Mouse (Mus musculus): ENCODE data around the gene E130308A19Rik. TPM values are rescaled to one million over a fixed set of nuclear protein-coding genes. Genes with fewer than 3 reads are reported as not detected.
A peak's percentile ranks its signal among the peaks of the same experiment; 100 is the strongest.

E130308A19Rik gene
- total RNA-seq, 2 experiments from 2014 or later, result 6.1 to 10.5 TPM

- ATAC-seq (replicated peaks; ENCODE audit: poor library complexity, severe bottlenecking), result peak; percentile 20
Observed at GRCm38 (mm10) chr4:59805968-59806878, 180.2 kb downstream of the E130308A19Rik start.

- no peak for ATAC-seq (replicated peaks; ENCODE audit: poor library complexity, severe bottlenecking)
Observed at GRCm38 (mm10) chr4:59806879-59807195, 180.8 kb downstream of the E130308A19Rik start.

GRCm38 (mm10) chr4:59807521-59807920 is 181.5 kb downstream of the E130308A19Rik start:
- ATAC-seq (replicated peaks; ENCODE audit: poor library complexity, severe bottlenecking), result no peak

- peak; percentile 59 for ATAC-seq (replicated peaks; ENCODE audit: poor library complexity, severe bottlenecking)
Observed at GRCm38 (mm10) chr4:59808396-59808795, 182.4 kb downstream of the E130308A19Rik start.

Other genes starting within 250 kb of the E130308A19Rik start
- gene Susd1, start 187.6 kb upstream of the E130308A19Rik start, total RNA-seq (2014; fragmentation: Nextera tagmentation), result 63.2 and 74.8 TPM in 2 replicates
- gene Susd1, start 187.6 kb upstream of the E130308A19Rik start, total RNA-seq (2017), result 94.4 and 95.7 TPM in 2 replicates
- gene Ptbp3, start 76.8 kb upstream of the E130308A19Rik start, total RNA-seq (2014; fragmentation: Nextera tagmentation), result 275 and 288 TPM in 2 replicates
- gene Ptbp3, start 76.8 kb upstream of the E130308A19Rik start, total RNA-seq (2017), result 260 and 270 TPM in 2 replicates
- 25.8 and 36.0 TPM in 2 replicates for gene Hsdl2, start 44.6 kb upstream of the E130308A19Rik start, total RNA-seq (2014; fragmentation: Nextera tagmentation)
- 58.1 and 61.4 TPM in 2 replicates for gene Hsdl2, start 44.6 kb upstream of the E130308A19Rik start, total RNA-seq (2017)
- gene Inip, start 175.4 kb downstream of the E130308A19Rik start, total RNA-seq (2014; fragmentation: Nextera tagmentation), result 49.9 and 71.0 TPM in 2 replicates
- gene Inip, start 175.4 kb downstream of the E130308A19Rik start, total RNA-seq (2017), result 55.9 and 60.1 TPM in 2 replicates
- 18.8 and 23.8 TPM in 2 replicates for gene Snx30, start 179.6 kb downstream of the E130308A19Rik start, total RNA-seq (2014; fragmentation: Nextera tagmentation)
- gene Snx30, start 179.6 kb downstream of the E130308A19Rik start, total RNA-seq (2017), result 21.7 and 25.8 TPM in 2 replicates